Mouse (Mus musculus): ENCODE measurements around the gene Cd69.

Cd69 gene

DNA sequence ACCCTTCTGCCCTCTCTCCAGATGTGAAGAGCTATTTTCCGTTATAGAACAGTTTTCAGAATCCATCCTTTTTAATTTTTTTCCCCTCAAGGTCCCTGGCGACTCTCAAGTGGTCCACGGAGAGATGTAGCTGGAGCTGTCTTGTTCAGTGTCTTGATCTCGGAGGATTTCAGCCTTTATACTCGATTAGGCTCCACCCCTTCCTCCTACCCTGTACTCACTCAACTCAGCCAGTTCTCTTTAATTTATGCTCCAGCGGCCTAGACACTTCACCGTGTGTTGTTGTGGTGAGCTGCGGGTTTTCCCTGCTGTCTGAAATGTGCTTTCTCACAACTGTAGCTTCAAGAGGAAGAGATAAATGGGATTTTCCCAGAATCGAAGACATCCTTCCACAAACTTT lies at the start of gene Cd69:
TSS of gene Cd69 (minus strand) at position 217 of the 400 bp plus-strand sequence.
- no peak for DNase-seq (ENCODE audit: low spot score)

- no peak for DNase-seq (ENCODE audit: low spot score)
Measured at GRCm38 (mm10) chr6:129319331-129319730, 44.1 kb upstream of the Cd69 start.

- no peak for DNase-seq (ENCODE audit: low spot score)
Measured at GRCm38 (mm10) chr6:129318395-129318794, 43.2 kb upstream of the Cd69 start.

GRCm38 (mm10) chr6:129316463-129316862 lies 41.2 kb upstream of the Cd69 start:
- no peak for DNase-seq (ENCODE audit: low spot score)

DNA sequence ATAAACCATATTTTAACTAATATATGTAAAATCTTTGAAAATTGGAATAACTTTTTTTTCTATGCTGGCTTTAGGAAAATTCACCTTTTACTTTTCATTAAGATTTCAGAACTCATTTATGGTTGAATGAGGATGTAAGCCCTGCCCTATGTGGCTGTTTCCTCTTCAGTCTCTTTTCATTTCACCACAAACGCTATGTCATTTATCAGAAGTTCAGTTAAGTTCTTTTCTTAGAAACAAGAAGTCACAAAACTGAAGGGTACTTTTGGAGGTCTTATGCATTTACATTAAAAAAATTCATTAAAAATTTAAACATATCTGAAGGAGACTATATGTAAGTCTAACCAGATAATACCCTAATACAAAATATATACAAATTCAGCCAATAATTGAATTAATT lies 40.5 kb upstream of the Cd69 start:
- no peak for DNase-seq (ENCODE audit: low spot score)

- no peak for DNase-seq (ENCODE audit: low spot score)
Measured at GRCm38 (mm10) chr6:129314655-129315168, 39.5 kb upstream of the Cd69 start.

- no peak for DNase-seq (ENCODE audit: low spot score)
Measured at GRCm38 (mm10) chr6:129312499-129312898, 37.3 kb upstream of the Cd69 start.

- no peak for DNase-seq (ENCODE audit: low spot score)
Measured at GRCm38 (mm10) chr6:129304180-129304579, 28.9 kb upstream of the Cd69 start.

GRCm38 (mm10) chr6:129288708-129289107 lies 13.5 kb upstream of the Cd69 start:
- DNase-seq (ENCODE audit: low spot score) = no peak

DNA sequence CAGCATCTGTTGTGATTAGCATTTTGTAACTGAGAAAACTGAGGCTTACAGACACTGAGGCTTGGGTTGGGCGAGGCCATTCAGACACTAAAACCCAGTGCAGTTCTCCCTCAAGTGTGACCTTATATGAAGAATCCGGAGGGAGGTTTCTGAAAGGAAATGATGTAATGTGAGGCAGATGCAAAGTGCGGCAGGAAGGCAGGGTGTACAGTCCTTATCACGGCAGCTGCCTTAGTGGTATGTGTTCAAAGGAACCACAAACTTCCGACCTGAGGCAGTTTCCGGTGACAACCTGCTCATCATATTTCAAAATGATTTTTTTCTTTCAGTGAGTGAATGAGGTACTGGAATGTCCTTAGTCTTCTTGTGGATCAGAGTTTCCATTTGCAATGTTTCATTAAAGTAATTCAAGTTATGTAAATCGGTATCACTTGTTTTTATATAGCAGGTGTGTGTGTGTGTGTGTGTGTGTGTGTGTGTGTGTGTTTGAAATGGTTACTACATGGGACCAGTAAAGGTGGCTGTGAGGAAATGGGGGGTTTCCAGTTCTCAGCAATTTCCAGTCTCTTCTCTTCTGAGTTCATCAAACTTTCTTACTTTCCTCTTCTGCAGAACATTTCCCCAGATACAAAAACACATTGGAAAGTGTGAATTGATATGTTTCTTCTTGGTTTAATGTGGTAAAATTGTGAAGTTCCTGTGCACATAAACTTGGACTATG lies 9.3 kb upstream of the Cd69 start:
- no peak for DNase-seq (ENCODE audit: low spot score)

DNA sequence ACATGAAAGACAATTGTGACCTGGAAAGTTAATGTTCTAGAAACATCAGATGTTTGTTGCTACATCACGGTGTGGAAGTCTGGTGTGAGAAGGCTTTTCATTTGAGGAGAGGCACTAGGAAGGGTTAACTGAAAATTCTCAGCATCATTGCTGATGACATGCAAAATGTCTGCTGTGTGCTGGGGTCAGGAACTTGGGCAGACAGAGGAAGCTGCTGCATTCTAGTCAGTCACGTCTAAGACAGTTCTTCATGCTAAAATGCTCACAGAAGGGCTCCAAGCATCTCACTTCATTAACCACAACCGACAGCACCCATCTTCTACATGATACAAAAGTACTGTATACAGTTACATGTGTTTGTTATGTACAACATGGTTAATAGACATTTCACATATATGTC lies 8.0 kb upstream of the Cd69 start:
- DNase-seq (ENCODE audit: low spot score) = no peak

DNA sequence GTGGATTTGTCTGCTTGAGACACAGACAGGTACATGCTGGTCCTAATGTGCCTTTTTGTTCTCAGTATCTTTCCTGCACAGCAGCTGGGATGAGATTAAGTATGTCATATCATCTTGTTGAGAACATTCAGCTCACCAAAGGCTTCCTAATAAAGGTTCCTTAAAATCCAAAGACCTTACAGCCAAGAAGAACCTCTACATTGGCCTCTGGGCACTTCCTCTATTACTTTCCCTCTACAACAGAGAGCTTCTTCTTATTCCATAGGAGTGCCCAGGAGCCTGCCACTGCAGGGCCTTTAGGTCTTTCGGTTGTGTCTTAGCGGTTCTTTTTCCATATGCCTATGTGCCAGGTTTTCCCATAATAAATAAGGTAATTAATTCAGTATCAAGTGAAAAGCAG lies 1.2 kb upstream of the Cd69 start:
- DNase-seq (ENCODE audit: low spot score) = no peak

GRCm38 (mm10) chr6:129275624-129276203 lies 478 bp upstream of the Cd69 start:
- no peak for DNase-seq (ENCODE audit: low spot score)

DNA sequence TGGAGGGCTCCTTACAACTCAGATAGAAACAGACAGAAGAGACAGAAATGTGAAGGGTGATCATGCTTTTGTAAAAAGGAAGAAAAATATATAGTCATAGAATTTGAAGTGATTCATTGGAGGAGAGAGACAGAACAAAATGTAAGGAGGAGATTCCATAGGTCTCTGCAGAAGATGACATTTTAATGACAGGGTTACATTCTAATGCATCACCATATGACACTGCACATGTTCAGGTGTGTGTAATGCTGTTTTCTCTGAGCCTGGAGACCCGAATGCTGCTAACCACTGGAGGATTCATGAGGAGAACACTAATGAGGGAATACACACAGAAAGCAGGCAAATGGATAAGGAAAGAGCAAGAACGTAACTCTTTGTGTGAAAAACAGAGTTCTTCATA lies 760 bp downstream of the Cd69 start:
- DNase-seq (ENCODE audit: low spot score) = no peak

GRCm38 (mm10) chr6:129273662-129274061 lies 1.6 kb downstream of the Cd69 start:
- DNase-seq (ENCODE audit: low spot score) = no peak

DNA sequence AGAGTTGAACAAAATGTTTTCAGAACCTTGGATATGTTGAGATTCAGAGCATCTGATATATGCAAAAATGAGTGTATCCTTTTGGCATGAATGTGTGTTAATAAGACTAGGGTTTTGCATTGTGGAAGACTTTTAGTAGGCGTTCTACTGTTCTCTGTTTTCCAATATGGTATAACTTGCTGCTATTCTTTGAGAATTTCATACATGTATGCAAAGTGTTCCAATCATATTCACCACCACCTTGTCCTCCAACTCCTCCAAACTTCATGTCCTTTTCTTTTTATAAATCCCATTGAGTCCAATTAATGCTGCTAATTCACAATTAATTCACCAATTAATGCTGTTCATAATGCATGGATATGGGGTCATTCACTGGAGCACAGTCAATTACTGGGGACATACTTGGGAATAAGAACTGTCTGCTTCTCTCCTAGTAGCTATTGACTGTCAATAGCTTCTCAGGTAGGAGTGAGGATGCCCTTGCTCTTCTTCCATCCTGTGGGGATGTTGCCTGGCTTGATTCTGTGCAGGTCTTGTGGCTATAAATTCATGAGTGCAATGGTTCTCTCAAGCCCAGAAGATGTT lies 8.7 kb downstream of the Cd69 start:
- no peak for DNase-seq (ENCODE audit: low spot score)

GRCm38 (mm10) chr6:129265821-129266220 lies 9.4 kb downstream of the Cd69 start:
- no peak for DNase-seq (ENCODE audit: low spot score)

DNA sequence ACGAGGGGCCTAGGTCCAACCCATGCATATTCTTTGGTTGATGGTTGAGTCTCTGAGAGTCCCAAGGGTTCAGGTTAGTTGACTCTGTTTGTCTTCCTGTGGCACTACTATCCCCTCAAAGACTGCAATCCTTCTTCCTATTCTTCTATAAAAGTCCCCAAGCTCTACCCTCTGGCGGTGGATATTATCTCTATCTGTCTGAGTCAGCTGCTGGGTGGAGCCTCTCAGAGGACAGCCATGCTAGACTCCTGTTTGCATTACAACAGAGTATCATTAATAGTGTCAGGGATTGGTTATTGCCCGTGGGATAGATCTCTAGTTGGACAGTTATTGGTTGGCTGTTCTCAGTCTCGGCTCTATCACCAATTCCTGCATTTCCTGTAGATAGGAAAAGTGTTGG lies 14.3 kb downstream of the Cd69 start:
- DNase-seq (ENCODE audit: low spot score) = no peak

DNA sequence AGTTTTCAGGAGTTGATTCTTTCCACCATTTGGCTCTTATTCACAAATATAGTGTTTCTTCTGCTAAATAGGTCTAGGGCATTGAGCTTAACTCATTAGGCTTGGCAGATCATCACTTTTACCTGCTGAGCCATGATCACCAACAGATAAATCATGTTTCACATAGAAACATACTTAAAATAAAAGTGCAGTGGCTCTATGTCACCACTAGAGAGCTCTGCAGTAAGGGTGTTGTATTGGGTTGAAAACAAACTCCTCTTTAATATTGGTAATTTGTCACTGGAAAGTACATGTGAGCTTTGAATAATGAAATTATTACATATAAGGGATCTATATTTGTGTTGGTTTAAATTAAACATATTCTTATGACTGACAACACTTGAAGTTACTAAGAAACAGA lies 15.2 kb downstream of the Cd69 start:
- DNase-seq (ENCODE audit: low spot score) = no peak

DNA sequence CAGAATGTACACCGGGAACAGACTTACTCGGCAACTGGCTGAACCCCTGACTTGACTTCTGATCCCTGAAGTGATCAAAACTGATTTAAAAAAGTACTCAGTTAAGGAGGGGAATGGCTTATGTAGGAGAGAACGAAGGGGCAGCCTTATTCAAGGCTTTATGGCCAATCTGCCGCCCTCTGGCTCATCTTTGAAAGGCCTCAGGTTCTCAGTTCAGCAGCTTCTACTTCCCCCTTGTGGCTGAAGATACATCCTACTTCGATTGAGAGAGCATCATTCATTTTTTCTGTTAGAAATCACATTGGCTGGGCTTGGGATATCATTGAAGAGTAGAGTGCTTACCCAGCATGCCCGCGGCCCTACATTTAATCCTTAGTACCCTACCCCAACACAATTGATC lies 19.2 kb downstream of the Cd69 start:
- no peak for DNase-seq (ENCODE audit: low spot score)

GRCm38 (mm10) chr6:129254949-129255602 lies 20.2 kb downstream of the Cd69 start:
- peak; percentile 72 for DNase-seq (ENCODE audit: low spot score)

- no peak for DNase-seq (ENCODE audit: low spot score)
Measured at GRCm38 (mm10) chr6:129254314-129254713, 20.9 kb downstream of the Cd69 start.

DNA sequence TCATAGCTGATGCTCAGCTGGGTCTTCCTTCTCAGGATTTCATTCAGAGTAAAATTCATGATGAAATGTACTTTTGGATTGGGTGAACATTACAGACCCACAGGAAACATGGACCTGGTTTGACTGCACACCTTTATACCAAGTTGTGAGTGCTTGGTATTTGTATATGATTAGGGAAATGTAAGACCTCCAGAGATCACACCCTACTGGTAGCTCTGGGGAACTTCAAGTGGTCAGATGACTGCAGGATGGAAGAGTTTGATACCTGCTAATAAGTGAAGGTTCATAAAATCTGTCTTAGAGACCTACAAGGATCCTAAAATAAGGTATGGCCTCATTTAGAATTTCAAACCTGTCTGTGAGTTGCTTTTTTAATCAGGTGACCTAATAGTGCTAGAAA lies 27.0 kb downstream of the Cd69 start:
- DNase-seq (ENCODE audit: low spot score) = no peak

All from c-Kit-positive CD71-positive TER-119-positive erythroid progenitor cells, embryonic 14.5 days (primary cell).